Mouse (Mus musculus) cortical plate, adult 2 months (tissue): ENCODE results near the gene Hoxa7.

Experiments used
- CTCF ChIP-seq: fragments of 200-500 bp; IDR thresholded peaks from 2 replicates; pipeline ENCODE4 v1.5.1; 2011; ENCODE audit warnings: mild to moderate bottlenecking, control low read depth, low read length; ENCODE audit not compliant: insufficient read depth; ENCODE audit errors: extremely low read depth
- POLR2A ChIP-seq: fragments of 200-500 bp; IDR thresholded peaks from 2 replicates; pipeline ENCODE4 v1.6.1; 2011; ENCODE audit warnings: mild to moderate bottlenecking, low read length, control low read depth; ENCODE audit not compliant: insufficient read depth; ENCODE audit errors: extremely low read depth

- no peak for TF ChIP-seq POLR2A
- no peak for TF ChIP-seq CTCF
Measured at GRCm38 (mm10) chr6:52182030-52182429, 39.6 kb downstream of the Hoxa7 start.
